Mouse (Mus musculus) kidney, adult 2 months (tissue): ENCODE measurements around the gene Kank1.

Source experiments
- CTCF ChIP-seq: fragments of 200-500 bp; conservative IDR thresholded peaks from 2 replicates; pipeline ENCODE4 v1.5.1; 2011; ENCODE audit warnings: low read depth, mild to moderate bottlenecking, control low read depth, low read length, moderate library complexity, mixed read lengths; ENCODE audit not compliant: insufficient read depth, insufficient read length
- POLR2A ChIP-seq: fragments of 200-500 bp; IDR thresholded peaks from one replicate; pipeline ENCODE4 v1.6.1; 2011; ENCODE audit warnings: low read depth, low read length, control low read depth

GRCm38 (mm10) chr19:25347515-25347914, 110.7 kb downstream of the Kank1 start:
- TF ChIP-seq CTCF (no peak), POLR2A (no peak)
